Mouse (Mus musculus) testis, adult 2 months (tissue): ENCODE measurements around the gene Fam213b.

Experiments used
- CTCF ChIP-seq: fragments of 200-500 bp; IDR thresholded peaks from 2 replicates; pipeline ENCODE4 v1.5.1; 2012; ENCODE audit warnings: low read depth, mild to moderate bottlenecking, inconsistent platforms, low read length, moderate library complexity; ENCODE audit not compliant: control insufficient read depth, insufficient read depth, insufficient replicate concordance
- POLR2A ChIP-seq: fragments of 200-500 bp; IDR thresholded peaks from 2 replicates; pipeline ENCODE4 v1.6.1; 2012; ENCODE audit warnings: low read depth, mild to moderate bottlenecking, inconsistent platforms, low read length, moderate library complexity; ENCODE audit not compliant: control insufficient read depth

DNA sequence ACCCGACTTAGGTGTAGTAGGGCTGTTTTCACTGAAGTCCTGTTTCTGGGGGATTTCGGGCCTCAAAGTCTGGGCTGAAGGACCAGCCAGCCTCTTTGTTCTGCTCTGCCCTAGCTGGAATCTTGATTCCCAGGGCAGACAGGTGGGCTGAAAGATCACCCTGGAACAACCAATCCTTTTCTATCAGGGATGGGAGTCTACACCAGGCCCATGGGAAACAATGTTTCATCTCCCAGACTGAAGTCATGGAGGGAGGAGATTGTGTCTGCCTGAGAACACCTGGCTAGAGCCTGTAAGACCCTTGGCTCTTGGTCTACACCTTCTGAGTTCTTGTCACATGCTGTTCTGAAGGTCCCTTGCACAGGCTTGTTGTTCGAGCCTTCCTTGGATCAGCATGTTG is 40.3 kb downstream of the Fam213b start:
- TF ChIP-seq CTCF (no peak), POLR2A (no peak)
